Mouse (Mus musculus) limb, embryonic 14.5 days (tissue): ENCODE results near the gene Rars2. TPM values are rescaled to one million over a fixed set of nuclear protein-coding genes. Genes with fewer than 3 reads are reported as not detected.
"Not testable (repeated sequence)": the region's sequence is repeated elsewhere in the genome, so short reads cannot be mapped to it uniquely, and the experiment has no call there.

Experiments used
- ATAC-seq: fragments of 200-750 bp; cut with Nextera tagmentation; 2 replicates; pipeline ENCODE4 v1.8.0; 2017; ENCODE audit warnings: low read depth, moderate number of reproducible peaks, moderate TSS enrichment; ENCODE audit not compliant: low FRiP score
- DNase-seq: peaks from one replicate; pipeline ENCODE4 v3.0.0-alpha.2; 2015; ENCODE audit warnings: low spot score
- H3K27ac ChIP-seq: fragments of 300-500 bp; sonication (generic); replicated peaks from 2 replicates; pipeline ENCODE4 v1.5.1; 2014; ENCODE audit warnings: low read depth, mild to moderate bottlenecking, low read length, moderate library complexity, mixed read lengths
- H3K27me3 ChIP-seq: fragments of 300-500 bp; sonication (generic); 2 replicates; pipeline ENCODE4 v1.6.1; 2014; ENCODE audit warnings: low read length, mixed read lengths; ENCODE audit not compliant: control insufficient read depth, insufficient read depth
- H3K36me3 ChIP-seq: fragments of 300-500 bp; sonication (generic); 2 replicates; pipeline ENCODE4 v1.6.1; 2014; ENCODE audit warnings: mild to moderate bottlenecking, low read length, moderate library complexity, mixed read lengths; ENCODE audit not compliant: control insufficient read depth, insufficient read depth
- H3K4me1 ChIP-seq: fragments of 300-500 bp; sonication (generic); 2 replicates; pipeline ENCODE4 v1.6.1; 2014; ENCODE audit warnings: antibody characterized with exemption, low read length, mixed read lengths; ENCODE audit not compliant: control insufficient read depth, insufficient read depth
- H3K4me2 ChIP-seq: fragments of 300-500 bp; sonication (generic); replicated peaks from 2 replicates; pipeline ENCODE4 v1.6.1; 2014; ENCODE audit warnings: low read depth, mild to moderate bottlenecking, low read length, moderate library complexity; ENCODE audit not compliant: severe bottlenecking
- H3K4me3 ChIP-seq: fragments of 300-500 bp; sonication (generic); replicated peaks from 2 replicates; pipeline ENCODE4 v1.5.1; 2014; ENCODE audit warnings: low read length
- H3K9ac ChIP-seq: fragments of 300-500 bp; sonication (generic); 2 replicates; pipeline ENCODE4 v1.6.1; 2014; ENCODE audit warnings: mild to moderate bottlenecking, low read depth, low read length, moderate library complexity; ENCODE audit not compliant: severe bottlenecking
- H3K9me3 ChIP-seq: fragments of 300-500 bp; sonication (generic); 2 replicates; pipeline ENCODE4 v1.6.1; 2016; ENCODE audit warnings: low read length; ENCODE audit not compliant: control insufficient read depth
- POLR2A ChIP-seq: fragments of 200-500 bp; IDR thresholded peaks from 2 replicates; pipeline ENCODE4 v1.8.0; 2012; ENCODE audit warnings: inconsistent platforms, mild to moderate bottlenecking, moderate library complexity, borderline replicate concordance; ENCODE audit not compliant: insufficient read depth, insufficient read length; ENCODE audit errors: extremely low read depth
- WGBS: fragments of 180-500 bp; shearing (Covaris S2); extraction: QIAGEN DNeasy Blood & Tissue Kit; methylation state at CpG from one replicate; pipeline ENCODE4 v1.1.7; 2014; 5-methylcytosine and 5-hydroxymethylcytosine counted together
- polyA plus RNA-seq, 2 experiments: library from polyadenylated mRNA; depleted of rRNA in 1 of 2; stranded (reverse) in 1 of 2; unstranded in 1 of 2; fragments of >200 nt; fragmentation: Nextera tagmentation in 1 of 2; extraction: Ambion mirVana in 1 of 2; gene quantifications; 2 replicates each; pipeline versions ENCODE4 v1.2.1 to v1.2.3; 2012 to 2014

Rars2 gene
- polyA plus RNA-seq (2012; rRNA removed) (30.4 and 42.3 TPM in 2 replicates), polyA plus RNA-seq (2014; fragmentation: Nextera tagmentation; extraction: Ambion mirVana) (54.0 and 62.9 TPM in 2 replicates)

- H3K36me3 ChIP-seq = peaks cover 8% of the 10 kb centered on the region; the same call in 1 of the 2 replicates
- WGBS = 0% methylated on average over 41 of the region's 42 CpGs
- H3K4me1 ChIP-seq = peaks cover 17% of the 10 kb centered on the region
- peak; percentile 81 for DNase-seq
- peak within 1 kb of the TSS; percentile 91 for H3K27ac ChIP-seq
- H3K4me2 ChIP-seq = peak within 1 kb of the TSS; percentile 89
- peak; percentile 97 for ATAC-seq
- peak; percentile 94 for TF ChIP-seq POLR2A
- H3K4me3 ChIP-seq = peak within 1 kb of the TSS; percentile 87
- H3K9ac ChIP-seq = peak within 1 kb of the TSS; percentile 87
- H3K9me3 ChIP-seq = no peaks in the 10 kb centered on the region
- no peaks in the 10 kb centered on the region for H3K27me3 ChIP-seq
These were observed at the start of gene Rars2, which contains the start of gene Orc3 for GRCm38 (mm10) chr4:34614630-34615094. Gene Rars2 (plus strand): TSS chr4:34614957. Gene Orc3 (minus strand): TSS chr4:34614944.

GRCm38 (mm10) chr4:34566226-34566625 lies 48.5 kb upstream of the Rars2 start:
- Histone ChIP-seq H3K27ac (no peak overlapping the region), H3K9ac (no peak overlapping the region), H3K27me3 (no peaks in the 10 kb centered on the region), H3K36me3 (peaks cover 73% of the 10 kb centered on the region), H3K4me3 (no peak overlapping the region), H3K4me2 (no peak overlapping the region), H3K4me1 (no peaks in the 10 kb centered on the region), H3K9me3 (no peaks in the 10 kb centered on the region)
- no peak for DNase-seq
- ATAC-seq = no peak
- TF ChIP-seq POLR2A = no peak
- 91% methylated on average over 6 of the region's 6 CpGs for WGBS

- no peaks in the 10 kb centered on the region for H3K27me3 ChIP-seq
- H3K4me1 ChIP-seq = no peaks in the 10 kb centered on the region
- no peak for ATAC-seq
- no peak overlapping the region for H3K4me2 ChIP-seq
- H3K27ac ChIP-seq = no peak overlapping the region
- 76% methylated on average over 2 of the region's 2 CpGs for WGBS
- no peaks in the 10 kb centered on the region for H3K9me3 ChIP-seq
- H3K36me3 ChIP-seq = peaks cover 91% of the 10 kb centered on the region
- no peak overlapping the region for H3K9ac ChIP-seq
- H3K4me3 ChIP-seq = no peak overlapping the region
- TF ChIP-seq POLR2A = no peak
- DNase-seq = no peak
These were observed 41.9 kb upstream of the Rars2 start for GRCm38 (mm10) chr4:34572876-34573275.

- H3K4me2 ChIP-seq = no peak overlapping the region
- H3K27ac ChIP-seq = no peak overlapping the region
- ATAC-seq (no peak), DNase-seq (no peak)
- H3K36me3 ChIP-seq = peaks cover 85% of the 10 kb centered on the region
- H3K9ac ChIP-seq = no peak overlapping the region
- H3K4me3 ChIP-seq = no peak overlapping the region
- WGBS = 98% methylated on average over 2 of the region's 2 CpGs
- no peaks in the 10 kb centered on the region for H3K27me3 ChIP-seq
- H3K4me1 ChIP-seq = no peaks in the 10 kb centered on the region
- TF ChIP-seq POLR2A = no peak
- H3K9me3 ChIP-seq = no peaks in the 10 kb centered on the region
These were observed 37.7 kb upstream of the Rars2 start for GRCm38 (mm10) chr4:34577028-34577427.

- H3K27ac ChIP-seq = no peak overlapping the region
- H3K4me3 ChIP-seq = no peak overlapping the region
- H3K4me2 ChIP-seq = no peak overlapping the region
- no peaks in the 10 kb centered on the region for H3K9me3 ChIP-seq
- ATAC-seq = no peak
- no peak for DNase-seq
- H3K27me3 ChIP-seq = no peaks in the 10 kb centered on the region
- no peak overlapping the region for H3K9ac ChIP-seq
- no peaks in the 10 kb centered on the region for H3K4me1 ChIP-seq
- H3K36me3 ChIP-seq = peaks cover 86% of the 10 kb centered on the region
- TF ChIP-seq POLR2A = no peak
- WGBS = 77% methylated on average over 1 of the region's 1 CpGs
These were observed 35.5 kb upstream of the Rars2 start for GRCm38 (mm10) chr4:34579215-34579614.

GRCm38 (mm10) chr4:34581489-34581888 lies 33.3 kb upstream of the Rars2 start:
- H3K4me3 ChIP-seq, H3K27ac ChIP-seq, H3K4me1 ChIP-seq, H3K9ac ChIP-seq, H3K4me2 ChIP-seq, H3K9me3 ChIP-seq, DNase-seq, ATAC-seq, H3K27me3 ChIP-seq: not testable (repeated sequence)
- peaks cover 77% of the 10 kb centered on the region for H3K36me3 ChIP-seq
- 94% methylated on average over 1 of the region's 1 CpGs for WGBS
